Mouse (Mus musculus) intestine, embryonic 16.5 days (tissue): ENCODE data around the gene Mypn. TPM values are rescaled to one million over a fixed set of nuclear protein-coding genes. Genes with fewer than 3 reads are reported as not detected.

ENCODE experiments used
- ATAC-seq: fragments of 200-750 bp; cut with Nextera tagmentation; 2 replicates; pipeline ENCODE4 v1.8.0; 2017; ENCODE audit warnings: moderate TSS enrichment, moderate library complexity
- H3K27ac ChIP-seq: fragments of 300-500 bp; sonication (generic); 2 replicates; pipeline ENCODE4 v1.5.1; 2014; ENCODE audit warnings: mild to moderate bottlenecking, low read length
- H3K27me3 ChIP-seq: fragments of 300-500 bp; sonication (generic); replicated peaks from 2 replicates; pipeline ENCODE4 v1.6.1; 2014; ENCODE audit warnings: low read length, control low read depth, mixed read lengths; ENCODE audit not compliant: control insufficient read depth, insufficient read depth
- H3K36me3 ChIP-seq: fragments of 300-500 bp; sonication (generic); 2 replicates; pipeline ENCODE4 v1.6.1; 2014; ENCODE audit warnings: low read length, control low read depth; ENCODE audit not compliant: control insufficient read depth, insufficient read depth
- H3K4me1 ChIP-seq: fragments of 300-500 bp; sonication (generic); 2 replicates; pipeline ENCODE4 v1.6.1; 2014; ENCODE audit warnings: low read length, control low read depth, mixed read lengths; ENCODE audit not compliant: control insufficient read depth, insufficient read depth
- H3K4me2 ChIP-seq: fragments of 300-500 bp; sonication (generic); 2 replicates; pipeline ENCODE4 v1.6.1; 2014; ENCODE audit warnings: low read depth, low read length, control low read depth
- H3K4me3 ChIP-seq: fragments of 300-500 bp; sonication (generic); 2 replicates; pipeline ENCODE4 v1.5.1; 2014; ENCODE audit warnings: mild to moderate bottlenecking, low read length
- H3K9ac ChIP-seq: fragments of 300-500 bp; sonication (generic); 2 replicates; pipeline ENCODE4 v1.6.1; 2014; ENCODE audit warnings: low read depth, low read length
- H3K9me3 ChIP-seq: fragments of 300-500 bp; sonication (generic); 2 replicates; pipeline ENCODE4 v1.6.1; 2016; ENCODE audit warnings: low read length, control low read depth; ENCODE audit not compliant: control insufficient read depth
- WGBS: fragments of 180-500 bp; shearing (Covaris S2); extraction: QIAGEN DNeasy Blood & Tissue Kit; methylation state at CpG from one replicate; pipeline ENCODE4 v1.1.7; 2014; 5-methylcytosine and 5-hydroxymethylcytosine counted together
- polyA plus RNA-seq: library from polyadenylated mRNA; unstranded; fragments of >200 nt; fragmentation: Nextera tagmentation; extraction: Ambion mirVana; gene quantifications from 2 replicates; pipeline ENCODE4 v1.2.1, GENCODE M21; 2015

Mypn gene
- polyA plus RNA-seq, 1 experiment from 2014 or later, result not detected

- Histone ChIP-seq H3K9ac (no peak overlapping the region), H3K27ac (no peak overlapping the region), H3K9me3 (no peaks in the 10 kb centered on the region), H3K27me3 (no peaks in the 10 kb centered on the region), H3K4me3 (no peak overlapping the region), H3K4me2 (no peak overlapping the region), H3K36me3 (no peaks in the 10 kb centered on the region), H3K4me1 (no peaks in the 10 kb centered on the region)
- ATAC-seq, result no peak
- WGBS, result 48% methylated on average over 1 of the region's 1 CpGs
Measured at GRCm38 (mm10) chr10:63181166-63181565, 22.6 kb downstream of the Mypn start.

GRCm38 (mm10) chr10:63179524-63179923 is 24.2 kb downstream of the Mypn start:
- Histone ChIP-seq H3K27me3 (no peaks in the 10 kb centered on the region), H3K9me3 (no peaks in the 10 kb centered on the region), H3K27ac (no peak overlapping the region), H3K4me2 (no peak overlapping the region), H3K9ac (no peak overlapping the region), H3K4me3 (no peak overlapping the region), H3K36me3 (no peaks in the 10 kb centered on the region), H3K4me1 (no peaks in the 10 kb centered on the region)
- 81% methylated on average over 10 of the region's 10 CpGs for WGBS
- no peak for ATAC-seq

- ATAC-seq, result no peak
- H3K9me3 ChIP-seq, result no peaks in the 10 kb centered on the region
- H3K36me3 ChIP-seq, result no peaks in the 10 kb centered on the region
- no peaks in the 10 kb centered on the region for H3K27me3 ChIP-seq
- H3K4me3 ChIP-seq, result no peak overlapping the region
- H3K4me1 ChIP-seq, result no peaks in the 10 kb centered on the region
- no peak overlapping the region for H3K27ac ChIP-seq
- WGBS, result 90% methylated on average over 2 of the region's 2 CpGs
- no peak overlapping the region for H3K9ac ChIP-seq
- no peak overlapping the region for H3K4me2 ChIP-seq
Measured at GRCm38 (mm10) chr10:63178318-63178717, 25.4 kb downstream of the Mypn start.

- H3K9ac ChIP-seq, result no peak overlapping the region
- H3K27ac ChIP-seq, result no peak overlapping the region
- WGBS, result 70% methylated on average over 21 of the region's 21 CpGs
- no peak overlapping the region for H3K4me2 ChIP-seq
- H3K4me3 ChIP-seq, result no peak overlapping the region
- no peak for ATAC-seq
- H3K36me3 ChIP-seq, result no peaks in the 10 kb centered on the region
- H3K4me1 ChIP-seq, result no peaks in the 10 kb centered on the region
- no peaks in the 10 kb centered on the region for H3K27me3 ChIP-seq
- no peaks in the 10 kb centered on the region for H3K9me3 ChIP-seq
Measured at GRCm38 (mm10) chr10:63177286-63178140, 26.2 kb downstream of the Mypn start.

- H3K9me3 ChIP-seq, result no peaks in the 10 kb centered on the region
- H3K4me2 ChIP-seq, result no peak overlapping the region
- H3K9ac ChIP-seq, result no peak overlapping the region
- ATAC-seq, result no peak
- H3K4me3 ChIP-seq, result no peak overlapping the region
- no peaks in the 10 kb centered on the region for H3K36me3 ChIP-seq
- no peaks in the 10 kb centered on the region for H3K4me1 ChIP-seq
- no peaks in the 10 kb centered on the region for H3K27me3 ChIP-seq
- WGBS, result 80% methylated on average over 8 of the region's 8 CpGs
- no peak overlapping the region for H3K27ac ChIP-seq
Measured at GRCm38 (mm10) chr10:63176471-63176931, 27.3 kb downstream of the Mypn start.

GRCm38 (mm10) chr10:63172089-63172488 is 31.7 kb downstream of the Mypn start:
- no peak overlapping the region for H3K4me2 ChIP-seq
- no peak overlapping the region for H3K27ac ChIP-seq
- no peaks in the 10 kb centered on the region for H3K36me3 ChIP-seq
- no peak for ATAC-seq
- H3K4me1 ChIP-seq, result no peaks in the 10 kb centered on the region
- no peaks in the 10 kb centered on the region for H3K9me3 ChIP-seq
- H3K4me3 ChIP-seq, result no peak overlapping the region
- H3K27me3 ChIP-seq, result no peaks in the 10 kb centered on the region
- 85% methylated on average over 3 of the region's 3 CpGs for WGBS
- H3K9ac ChIP-seq, result no peak overlapping the region

- no peak for ATAC-seq
- Histone ChIP-seq H3K4me2 (no peak overlapping the region), H3K9ac (no peak overlapping the region), H3K27me3 (no peaks in the 10 kb centered on the region), H3K4me3 (no peak overlapping the region), H3K27ac (no peak overlapping the region), H3K4me1 (no peaks in the 10 kb centered on the region), H3K36me3 (no peaks in the 10 kb centered on the region), H3K9me3 (no peaks in the 10 kb centered on the region)
- 91% methylated on average over 11 of the region's 11 CpGs for WGBS
Measured at GRCm38 (mm10) chr10:63169503-63169902, 34.2 kb downstream of the Mypn start.

GRCm38 (mm10) chr10:63168124-63168523 is 35.6 kb downstream of the Mypn start:
- Histone ChIP-seq H3K27me3 (no peaks in the 10 kb centered on the region), H3K9ac (no peak overlapping the region), H3K4me3 (no peak overlapping the region), H3K4me2 (no peak overlapping the region), H3K27ac (no peak overlapping the region), H3K36me3 (no peaks in the 10 kb centered on the region), H3K9me3 (no peaks in the 10 kb centered on the region), H3K4me1 (no peaks in the 10 kb centered on the region)
- 88% methylated on average over 12 of the region's 12 CpGs for WGBS
- no peak for ATAC-seq

GRCm38 (mm10) chr10:63167241-63167995 is 36.3 kb downstream of the Mypn start:
- Histone ChIP-seq H3K27me3 (no peaks in the 10 kb centered on the region), H3K4me3 (no peak overlapping the region), H3K4me1 (no peaks in the 10 kb centered on the region), H3K27ac (no peak overlapping the region), H3K9me3 (no peaks in the 10 kb centered on the region), H3K9ac (no peak overlapping the region), H3K36me3 (no peaks in the 10 kb centered on the region), H3K4me2 (no peak overlapping the region)
- 76% methylated on average over 10 of the region's 10 CpGs for WGBS
- ATAC-seq, result no peak
